Mouse (Mus musculus): Measurements from ENCODE around the gene Pnpla2.

DNA sequence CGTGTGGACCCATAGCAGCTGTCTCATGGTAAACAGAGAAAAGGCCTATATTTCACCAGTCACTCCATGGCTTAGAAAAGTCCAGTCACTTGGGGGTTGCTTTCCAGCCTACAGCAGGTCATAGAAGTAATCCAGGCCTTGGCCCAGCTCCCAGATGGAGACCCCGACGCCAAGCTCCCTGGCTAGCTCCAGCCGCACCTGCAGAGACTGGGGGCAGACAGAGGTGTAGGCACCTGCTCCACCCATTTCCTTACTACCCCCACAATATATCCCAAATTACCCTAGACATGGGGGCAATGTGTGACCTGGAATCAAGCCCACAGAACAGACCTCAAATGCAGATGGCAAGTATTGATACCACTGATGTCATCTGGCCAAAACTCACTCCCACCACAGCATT, 40.9 kb downstream of the Pnpla2 start:
- TF ChIP-seq CTCF (IDR thresholded peaks at IDR 0.05; ENCODE audit: low read depth): no peak
- no peak for TF ChIP-seq EP300 (IDR thresholded peaks at IDR 0.05; ENCODE audit: low read depth)

Data from heart, postnatal 0 days (tissue).